Mouse (Mus musculus) naive thymus-derived CD4-positive, alpha-beta T cell, adult 2 months (primary cell): ENCODE measurements around the gene Iqch.
A peak's percentile ranks its signal among the peaks of the same experiment; 100 is the strongest.

Experiments
- DNase-seq: peaks from one replicate; pipeline ENCODE4 v3.0.0-alpha.2; 2011; ENCODE audit warnings: low read depth

The Iqch gene

DNA sequence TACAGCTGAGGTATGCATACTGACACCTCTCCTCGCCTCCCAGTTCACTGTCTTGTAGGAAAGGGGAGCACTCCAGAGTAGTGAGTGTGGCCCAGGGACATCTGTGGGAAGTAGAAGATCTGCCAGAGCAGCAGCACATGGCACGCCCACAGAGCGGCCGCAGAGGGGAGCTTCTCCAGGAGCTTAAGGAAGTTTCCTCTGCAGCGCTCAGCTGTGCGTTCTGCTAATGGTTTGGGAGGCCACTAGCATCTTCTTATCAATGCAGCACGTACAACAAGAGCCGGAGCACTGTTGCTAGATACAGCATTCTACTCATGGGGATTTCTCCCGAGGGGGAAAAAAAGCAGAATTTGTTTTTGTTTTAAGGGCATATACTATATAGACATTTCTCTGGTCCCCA is 110.0 kb downstream of the Iqch start:
- no peak for DNase-seq

DNA sequence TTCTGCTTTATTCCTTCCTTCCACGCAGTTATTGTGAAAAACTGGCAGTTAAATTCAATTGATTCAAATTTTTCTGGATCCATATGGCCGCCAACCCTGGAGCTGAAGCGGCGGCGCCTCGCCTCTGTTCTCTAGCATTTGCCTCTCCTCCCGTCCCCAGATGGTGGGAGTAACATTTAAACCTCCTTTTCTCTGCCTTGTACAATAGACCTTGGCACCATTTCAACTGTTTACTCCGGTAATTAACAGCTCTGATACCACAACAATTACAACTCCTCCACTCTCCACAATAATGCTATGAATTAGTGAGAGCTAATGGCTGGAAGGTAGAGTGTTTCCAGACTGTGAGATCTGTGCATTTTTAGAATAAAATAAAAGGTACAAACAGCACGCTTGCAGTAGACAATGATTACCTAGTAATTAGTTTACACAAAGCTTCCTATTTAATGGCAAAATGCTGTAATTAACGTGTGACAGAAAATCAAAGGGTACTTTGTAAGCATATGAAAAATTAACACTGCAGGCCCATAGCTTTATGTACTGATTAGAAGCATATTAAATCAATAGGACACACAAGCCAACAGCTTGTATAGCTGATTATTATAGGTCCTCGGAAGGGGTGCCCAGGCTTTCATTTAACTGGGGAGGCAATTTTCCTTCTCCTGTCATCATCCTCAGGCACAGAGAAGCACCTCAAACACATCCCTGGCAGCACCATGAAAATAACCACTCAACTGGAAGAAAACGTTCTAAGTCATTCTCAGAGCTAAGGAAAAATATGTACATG is 111.6 kb downstream of the Iqch start:
- DNase-seq, result no peak

DNA sequence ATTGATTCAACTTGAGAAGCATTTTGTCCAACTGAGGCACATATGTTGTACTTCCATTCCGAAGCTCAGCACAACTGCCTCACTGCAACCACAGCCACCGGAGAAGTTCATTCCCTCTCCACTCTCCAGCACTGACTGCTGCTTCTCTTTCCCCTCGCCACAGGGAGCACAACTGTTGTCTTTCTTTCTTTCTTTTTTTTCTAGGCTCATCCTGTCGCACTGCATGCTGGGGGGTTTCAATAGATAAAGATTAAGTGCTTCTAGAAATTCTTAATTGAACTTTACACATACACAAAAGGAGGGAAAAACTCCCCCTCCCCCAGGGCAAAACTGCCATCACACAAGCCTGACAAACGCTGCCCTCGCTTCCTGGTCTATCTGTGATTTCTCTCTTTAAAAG is 113.1 kb downstream of the Iqch start:
- no peak for DNase-seq

DNA sequence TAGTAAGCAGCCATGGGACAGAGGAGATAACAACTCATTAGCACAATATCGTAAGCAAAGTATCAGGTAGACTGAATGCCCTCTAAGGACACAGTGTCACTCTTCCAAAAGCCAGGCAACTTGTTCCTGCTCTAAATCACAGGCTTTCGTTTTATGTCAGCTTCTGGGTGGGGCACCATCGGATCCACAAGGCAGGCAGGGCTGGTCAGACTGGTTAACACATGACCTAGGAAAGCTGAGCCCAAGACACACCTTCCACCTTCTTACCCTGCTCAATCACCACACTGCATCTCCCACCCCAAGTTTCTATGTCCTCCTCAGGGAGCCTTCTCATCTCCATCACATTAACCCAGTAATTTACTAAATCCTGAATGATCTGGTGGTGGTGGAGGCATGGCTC is 136.7 kb downstream of the Iqch start:
- no peak for DNase-seq

DNA sequence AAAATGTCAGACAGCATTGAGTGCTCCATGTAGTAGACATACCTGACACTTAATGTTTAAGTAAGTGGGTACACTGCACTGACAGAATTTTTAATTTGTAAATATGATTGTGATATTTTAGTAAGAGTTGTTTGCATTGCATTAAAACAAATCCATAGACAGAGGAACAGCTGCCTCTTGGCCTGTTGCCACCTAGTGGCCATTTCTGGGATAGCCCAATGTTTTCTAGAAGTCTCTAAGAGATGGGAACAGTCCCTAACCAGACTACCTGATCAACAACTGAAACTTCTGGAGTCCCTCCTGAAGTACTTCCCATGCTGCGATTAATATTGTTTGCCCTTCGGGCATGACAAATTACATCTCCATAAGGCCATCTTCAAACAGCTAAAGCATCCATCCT is 140.0 kb downstream of the Iqch start:
- DNase-seq, result peak; percentile 85

DNA sequence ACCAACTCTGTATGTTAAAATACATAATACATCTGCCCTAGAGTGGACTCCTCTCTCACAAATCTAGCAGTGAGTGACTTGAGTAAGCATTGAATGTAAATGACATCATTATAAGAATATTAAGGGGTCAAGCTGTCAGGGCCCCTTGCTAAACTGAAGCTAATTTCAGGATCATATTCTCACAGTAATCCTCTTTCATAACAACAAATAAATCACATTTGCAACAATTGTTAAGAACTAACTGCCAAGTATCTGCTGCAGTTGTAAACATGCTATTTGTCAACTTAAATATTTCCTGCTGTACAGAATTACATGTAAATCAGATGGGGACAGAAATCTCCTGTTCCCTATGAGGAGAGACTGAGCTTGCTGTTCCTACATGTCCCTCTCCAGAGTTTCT is 145.9 kb downstream of the Iqch start:
- no peak for DNase-seq

DNA sequence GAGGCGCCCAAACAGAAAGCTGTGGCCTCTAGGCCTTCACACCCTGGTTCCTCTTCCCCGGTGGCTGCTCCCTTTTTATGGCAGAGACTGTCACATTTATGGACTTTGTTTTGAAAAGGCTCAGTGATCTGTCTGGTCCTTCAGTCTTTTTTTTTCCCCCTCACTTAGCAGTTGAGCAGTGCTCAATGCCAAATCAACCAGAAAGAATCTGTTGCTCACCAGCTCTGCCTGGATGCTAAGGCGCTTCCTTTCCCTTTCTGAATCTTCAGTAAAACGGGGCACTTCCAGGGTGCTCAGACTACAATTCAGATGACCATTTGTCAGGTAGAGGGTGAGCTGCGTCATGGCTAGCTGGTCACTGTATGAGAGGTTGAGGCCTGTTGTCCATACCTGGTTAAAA is 148.0 kb downstream of the Iqch start:
- no peak for DNase-seq

DNA sequence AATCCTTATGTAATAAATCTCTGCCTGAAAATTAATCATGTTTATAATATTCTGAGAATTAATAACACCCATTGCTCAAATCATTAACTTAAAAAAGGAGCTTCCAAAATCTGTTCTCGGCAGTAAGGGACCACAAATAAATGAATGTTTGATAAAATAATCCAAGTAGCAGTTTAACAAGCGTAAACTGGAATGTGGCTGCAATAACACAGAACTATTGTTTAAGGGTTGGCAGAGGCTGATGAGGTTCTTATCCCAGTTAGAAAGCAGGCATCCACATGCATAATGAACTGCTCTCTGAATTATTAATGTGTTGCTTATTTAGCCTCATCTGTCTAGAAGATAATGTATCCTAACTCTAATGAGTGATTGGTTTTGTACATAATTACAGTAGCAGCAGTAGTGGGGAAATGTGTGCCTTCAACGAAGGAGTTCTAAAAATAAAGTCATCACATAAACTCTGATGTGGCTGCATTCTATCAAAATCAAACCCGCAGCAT is 151.7 kb downstream of the Iqch start:
- DNase-seq, result no peak

DNA sequence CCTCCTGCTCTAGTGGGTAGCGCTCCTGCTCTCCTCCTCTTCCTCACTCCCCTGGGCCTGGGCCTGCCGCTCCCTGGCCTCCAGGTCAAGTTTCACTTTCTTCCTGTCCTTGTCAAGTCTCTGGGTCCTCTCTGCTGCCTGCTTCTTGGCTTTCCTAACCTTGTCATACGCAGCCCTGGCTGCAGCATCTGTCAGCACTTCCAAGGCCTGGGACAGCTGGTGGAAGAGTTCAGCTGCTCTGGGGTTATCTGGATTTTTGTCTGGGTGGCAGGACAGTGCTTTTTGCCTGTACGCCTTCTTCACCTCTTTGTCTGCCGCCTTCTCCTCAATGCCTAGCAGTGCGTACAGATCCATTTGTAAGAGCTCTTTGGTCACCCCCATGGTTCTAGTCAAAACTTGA is 158.6 kb downstream of the Iqch start:
- DNase-seq, result no peak

DNA sequence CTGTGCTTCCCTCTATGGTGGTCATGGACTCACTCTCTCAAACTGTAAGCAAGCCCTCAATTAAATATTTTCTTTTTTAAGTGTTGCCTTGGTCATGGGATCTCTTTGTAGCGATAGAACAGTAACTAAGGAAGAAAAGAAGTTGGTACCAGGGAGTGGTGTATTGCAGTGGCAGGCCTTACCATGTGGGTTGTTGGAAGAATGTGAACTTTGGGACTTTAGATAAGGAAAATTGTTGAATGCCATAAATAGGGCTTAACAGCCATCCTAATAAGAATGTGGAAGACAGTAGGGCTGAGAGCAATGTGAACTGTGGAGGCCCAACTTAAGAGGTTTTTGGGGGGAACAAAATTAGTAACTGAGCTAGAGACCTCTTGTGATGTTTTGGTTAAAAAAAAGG is 171.6 kb downstream of the Iqch start:
- DNase-seq, result no peak

DNA sequence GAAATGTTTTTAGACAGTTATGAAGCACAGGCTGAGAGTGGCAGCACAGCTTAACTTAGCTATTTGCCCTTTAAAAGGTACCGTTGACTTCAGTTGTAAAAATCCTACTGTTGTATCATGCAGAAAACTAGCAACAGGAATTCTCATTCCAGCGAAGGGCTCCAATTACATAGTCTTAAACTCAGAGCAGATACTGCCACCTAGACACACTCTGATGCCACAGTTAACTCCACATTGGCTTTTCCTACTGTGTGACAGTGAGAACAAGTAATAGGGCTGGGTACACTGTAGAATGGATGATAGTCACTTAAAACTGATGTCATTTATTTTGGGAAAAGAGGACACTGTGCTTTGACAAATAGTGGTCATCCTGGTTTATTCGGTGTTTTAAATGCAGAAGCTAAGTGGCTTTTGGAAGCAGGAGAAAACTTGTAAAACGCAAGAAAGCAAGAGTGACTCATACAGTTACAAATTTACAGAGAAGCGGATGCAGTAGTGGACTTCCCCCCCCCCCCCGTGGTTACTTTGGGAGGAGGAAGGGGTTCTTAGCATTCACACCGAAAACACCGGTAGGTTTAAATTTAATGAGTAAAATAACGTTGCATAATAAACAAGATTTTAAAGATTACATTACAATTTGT is 181.1 kb downstream of the Iqch start:
- no peak for DNase-seq

DNA sequence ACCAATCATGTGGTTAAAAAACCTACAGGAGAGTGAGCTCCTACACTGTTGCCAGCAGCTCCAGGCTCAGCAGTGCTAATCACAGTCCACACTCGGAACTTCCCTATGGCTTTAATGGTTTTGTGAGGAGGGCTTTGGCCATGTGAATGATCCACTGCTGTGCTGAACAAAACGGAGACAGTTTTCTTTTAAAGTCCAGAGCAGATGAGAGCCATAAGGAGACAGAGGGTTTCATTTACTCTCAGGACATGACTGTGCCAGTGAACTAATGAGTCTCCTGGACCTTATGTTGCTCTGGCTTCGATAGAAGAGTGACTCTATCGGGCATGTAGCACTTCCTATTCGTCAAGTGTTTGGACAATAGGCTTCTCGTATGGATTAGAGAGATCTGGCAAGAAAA is 181.9 kb downstream of the Iqch start:
- no peak for DNase-seq

DNA sequence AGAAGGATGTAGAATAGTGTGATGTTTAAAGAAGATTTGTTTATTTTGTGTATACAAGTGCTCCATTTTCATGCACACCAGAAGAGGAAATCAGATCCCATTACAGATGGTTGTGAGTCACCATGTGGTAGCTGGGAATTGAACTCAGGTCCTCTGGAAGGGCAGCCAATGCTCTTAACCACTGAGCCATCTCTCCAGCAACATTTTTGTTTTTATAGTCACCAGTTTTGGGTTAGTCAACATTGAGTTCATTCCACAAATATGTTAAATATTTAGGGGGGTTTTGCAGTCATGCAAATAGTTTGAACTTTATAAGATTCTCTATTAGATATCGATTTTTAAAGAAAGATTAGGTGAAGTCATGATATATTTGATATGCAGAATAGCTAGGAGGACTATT is 202.1 kb downstream of the Iqch start:
- DNase-seq, result no peak

DNA sequence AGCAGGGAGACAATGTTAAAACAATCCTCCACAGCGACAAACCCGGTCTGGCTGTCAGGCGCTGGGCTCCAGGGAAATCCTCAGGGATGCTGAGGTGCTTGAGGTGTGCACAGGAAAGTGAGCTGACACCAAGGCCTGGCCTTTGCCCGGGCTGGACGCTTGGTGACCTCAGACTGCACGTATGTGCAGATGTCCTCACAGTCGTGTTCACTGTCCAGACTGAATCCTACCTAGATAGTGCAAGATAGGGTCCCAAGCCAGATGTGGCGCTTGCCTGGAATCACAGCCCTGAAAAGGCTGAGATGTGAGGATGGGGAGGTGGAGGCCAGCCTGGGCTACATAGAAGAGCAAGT is 202.9 kb downstream of the Iqch start:
- DNase-seq, result no peak

DNA sequence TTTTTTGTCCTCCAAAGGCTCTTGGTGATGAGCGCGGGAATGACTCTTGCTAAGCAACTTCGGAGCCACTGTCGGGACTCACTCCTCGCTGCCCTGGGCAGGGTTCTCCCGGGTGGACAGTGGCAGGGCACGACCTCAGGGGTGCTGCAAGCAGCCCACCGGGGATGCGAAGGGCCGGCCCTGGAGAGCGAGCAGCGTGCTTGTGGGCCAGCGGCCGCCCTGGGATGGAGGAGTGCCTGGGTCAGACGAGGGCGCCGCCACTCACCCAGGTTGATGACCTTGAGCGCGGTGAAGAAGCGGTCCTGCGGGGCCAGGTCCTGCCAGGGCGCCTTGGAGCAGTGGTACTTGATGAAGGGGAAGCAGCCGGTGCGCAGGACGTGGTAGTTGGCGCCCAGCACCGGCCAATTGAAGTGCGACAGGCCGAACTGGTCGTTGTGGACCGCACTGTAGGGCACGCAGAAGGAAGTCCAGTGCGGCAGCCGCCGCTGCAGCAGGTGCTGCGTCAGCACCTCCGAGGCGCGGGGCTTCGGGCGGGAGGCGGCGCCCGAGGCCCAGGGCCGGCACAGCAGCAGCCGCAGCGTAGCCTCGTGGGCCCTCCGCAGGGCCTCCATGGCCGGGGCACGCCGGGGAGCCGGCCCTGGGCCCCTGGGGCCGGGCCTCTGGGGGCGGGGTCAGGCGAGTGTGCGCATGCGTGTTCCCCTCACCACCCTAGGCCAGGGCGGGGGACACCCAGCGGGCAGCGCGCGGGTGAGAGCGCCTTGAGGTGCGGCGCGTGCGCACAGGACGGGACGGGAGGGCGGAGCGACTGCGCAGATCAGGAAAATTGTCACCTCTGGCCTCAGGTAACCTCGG is 203.5 kb downstream of the Iqch start, which contains the start of gene 2300009A05Rik:
2300009A05Rik (minus strand) TSS at position 636 of the 852 bp plus-strand sequence.
- DNase-seq, result peak; percentile 95

DNA sequence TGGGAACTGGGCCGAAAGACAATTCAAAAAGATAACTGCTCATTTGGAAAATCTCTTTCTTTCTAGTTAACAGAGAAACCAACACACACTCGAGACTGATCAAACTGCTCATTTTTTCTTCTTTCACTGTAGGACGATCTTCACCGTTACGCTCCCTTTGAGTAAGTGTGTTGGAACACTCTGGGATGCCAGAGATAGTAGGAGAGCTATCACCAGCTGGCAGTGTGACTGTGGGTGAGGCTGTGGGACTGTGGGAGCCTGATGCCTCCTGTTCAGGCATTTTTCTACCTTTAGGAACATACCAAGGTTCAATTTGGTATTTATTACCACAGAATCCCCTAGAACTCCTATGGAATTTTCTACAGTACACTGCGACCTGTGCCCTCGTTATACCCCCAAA is 206.7 kb downstream of the Iqch start:
- no peak for DNase-seq

DNA sequence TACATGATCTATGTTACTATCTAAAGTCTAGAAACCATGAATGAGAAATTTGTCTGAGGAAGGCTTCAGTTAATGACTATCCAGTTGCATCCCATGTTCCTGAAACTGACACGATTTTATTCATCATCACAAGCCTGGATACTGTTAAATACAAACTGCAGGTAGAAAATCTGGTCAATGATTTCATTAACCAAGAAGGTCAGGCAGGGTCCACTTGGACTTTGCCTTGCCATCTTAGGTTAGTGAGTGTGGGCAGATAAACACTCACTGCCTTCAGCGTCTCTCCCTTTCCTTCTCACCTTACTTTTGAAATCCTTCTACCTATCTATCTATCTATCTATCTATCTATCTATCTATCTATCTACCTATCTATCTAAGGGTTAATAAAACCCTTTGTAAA is 211.0 kb downstream of the Iqch start:
- no peak for DNase-seq

DNA sequence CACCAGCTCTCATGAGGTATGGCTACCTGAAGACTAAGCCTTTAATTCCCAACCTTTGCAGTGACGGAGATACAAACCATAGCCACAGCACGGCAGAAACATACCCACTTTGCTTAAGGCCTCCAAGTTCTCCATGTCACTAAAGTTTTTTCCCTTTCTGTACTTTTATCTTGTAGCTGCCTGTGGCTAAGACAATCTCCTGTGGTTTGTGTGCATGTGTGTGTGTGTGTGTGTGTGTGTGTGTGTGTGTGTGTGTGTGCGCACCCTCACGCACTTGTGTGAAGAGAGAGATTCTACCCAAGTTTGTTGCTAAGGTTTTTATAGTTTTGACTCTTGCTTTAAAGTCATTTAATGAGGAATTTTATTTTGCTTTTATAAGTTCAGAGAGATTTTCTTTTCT is 219.5 kb downstream of the Iqch start:
- DNase-seq, result no peak

DNA sequence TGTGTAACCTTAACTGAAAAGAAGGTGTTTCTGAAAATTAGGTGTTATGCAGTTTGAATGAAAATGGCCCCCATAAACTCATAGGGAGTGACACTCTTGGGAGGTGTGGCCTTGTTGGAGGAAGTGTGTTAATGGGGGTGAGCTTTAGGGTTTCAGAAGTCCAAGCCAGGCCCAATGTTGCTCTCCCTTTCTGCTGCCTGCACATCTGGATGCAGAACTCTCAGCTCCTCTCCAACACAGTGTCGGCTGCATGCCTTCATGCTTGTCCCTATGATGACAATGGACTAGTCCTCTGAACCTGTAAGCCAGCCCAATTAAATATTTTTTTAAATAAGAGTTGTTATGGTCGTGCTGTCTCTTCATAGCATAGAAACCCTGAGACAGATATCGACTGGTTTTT is 222.0 kb downstream of the Iqch start:
- DNase-seq, result no peak

DNA sequence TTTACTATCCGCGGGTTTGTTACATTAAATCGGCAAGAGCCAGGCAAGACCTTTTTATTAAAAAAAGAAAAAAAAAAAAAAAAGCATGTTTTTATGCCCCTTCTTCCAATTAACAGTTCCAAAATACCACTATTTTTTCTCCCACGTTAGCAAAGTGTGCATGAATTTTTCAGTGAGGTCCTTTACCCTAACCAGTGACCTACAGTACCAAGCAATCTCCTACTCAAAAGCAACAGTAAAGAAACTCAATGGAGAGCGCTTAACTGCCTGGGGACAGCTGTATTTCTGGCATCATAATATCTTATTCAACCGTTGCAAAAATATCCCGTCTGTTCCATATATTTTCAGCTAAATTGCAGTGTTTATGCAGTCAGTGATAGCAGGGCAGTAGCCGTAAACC is 224.1 kb downstream of the Iqch start:
- DNase-seq, result no peak

DNA sequence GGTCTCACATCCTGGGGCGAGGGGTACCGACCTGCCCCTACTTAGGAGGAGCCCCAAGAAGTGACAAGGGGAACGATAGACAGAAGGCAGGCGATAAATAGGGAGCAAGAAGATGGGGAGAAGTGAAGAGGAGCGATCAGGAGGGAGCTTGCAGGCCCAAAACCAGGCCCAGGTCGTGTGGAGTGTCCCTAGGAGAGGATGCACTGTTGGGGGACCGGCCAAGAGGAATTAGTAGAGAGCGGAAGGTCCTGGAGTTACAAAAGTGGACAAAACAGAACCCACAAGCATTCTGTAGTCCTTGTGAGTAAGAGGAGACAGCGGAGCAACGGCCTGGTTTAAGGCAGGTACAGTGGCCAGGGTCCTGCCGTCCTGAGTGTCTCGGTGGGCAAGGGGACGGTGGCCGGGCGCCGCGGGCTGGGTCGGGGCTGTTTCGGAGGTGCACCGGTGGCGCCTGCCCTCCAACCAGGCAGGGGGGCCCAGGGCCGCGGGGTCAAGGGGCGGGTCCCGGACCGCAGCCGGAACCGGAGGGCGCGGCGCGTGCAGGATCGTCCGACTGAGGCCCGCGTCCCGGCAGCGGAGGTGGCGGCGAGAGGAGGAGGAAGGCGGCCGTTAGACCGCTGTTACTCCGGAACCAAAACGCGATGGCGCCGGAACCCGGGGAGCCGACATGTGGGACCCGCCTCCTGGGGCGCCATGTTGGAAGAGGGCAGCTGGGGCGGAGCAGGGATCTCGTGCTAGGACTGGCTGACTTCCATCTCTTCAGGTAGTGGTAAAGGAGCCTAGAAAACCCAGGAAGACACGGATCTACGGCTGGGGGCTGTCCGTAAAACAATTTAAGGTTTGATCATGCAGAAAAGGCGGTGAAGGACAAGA is 224.8 kb downstream of the Iqch start, which contains the start of gene Map2k5:
Map2k5 (minus strand) TSS at position 633 of the 873 bp plus-strand sequence.
- peak; percentile 92 for DNase-seq

DNA sequence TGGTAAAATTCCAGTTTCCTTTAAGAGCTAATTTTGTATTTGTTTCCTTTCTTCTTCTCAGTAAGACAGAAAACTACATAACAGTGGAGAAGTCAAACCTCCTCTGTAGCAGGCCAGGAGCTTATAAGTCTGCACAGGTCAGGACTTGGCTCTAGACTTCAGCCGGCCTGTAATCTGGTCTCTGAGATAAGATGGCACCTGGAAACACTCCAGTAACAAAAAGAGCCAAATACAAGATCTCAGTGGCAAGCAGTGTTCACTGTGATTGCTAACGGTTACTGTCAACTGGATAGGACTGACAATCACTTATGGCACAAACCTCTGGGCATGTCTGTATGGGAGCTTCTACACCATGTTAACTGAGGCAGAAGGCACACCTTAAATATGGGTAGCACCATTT is 229.0 kb downstream of the Iqch start:
- DNase-seq, result no peak
